Mouse (Mus musculus) liver, postnatal 0 days (tissue): ENCODE results near the gene Cavin2. TPM values are rescaled to one million over a fixed set of nuclear protein-coding genes. Genes with fewer than 3 reads are reported as not detected.

ENCODE experiments used
- ATAC-seq: fragments of 200-750 bp; cut with Nextera tagmentation; 2 replicates; pipeline ENCODE4 v1.8.0; 2017; ENCODE audit warnings: mild to moderate bottlenecking, moderate library complexity
- DNase-seq: peaks from one replicate; pipeline ENCODE4 v3.0.0-alpha.2; 2016
- H3K27ac ChIP-seq: fragments of 300-500 bp; sonication (generic); 2 replicates; pipeline ENCODE4 v1.5.1; 2014; ENCODE audit warnings: antibody characterized with exemption, moderate library complexity, mild to moderate bottlenecking, low read depth
- H3K27me3 ChIP-seq: fragments of 300-500 bp; sonication (generic); 2 replicates; pipeline ENCODE4 v1.6.1; 2014; ENCODE audit warnings: low read length, control low read depth, mixed read lengths; ENCODE audit not compliant: insufficient read depth
- H3K36me3 ChIP-seq: fragments of 300-500 bp; sonication (generic); replicated peaks from 2 replicates; pipeline ENCODE4 v1.6.1; 2014; ENCODE audit warnings: mild to moderate bottlenecking, control low read depth, low read length, moderate library complexity, mixed read lengths; ENCODE audit not compliant: insufficient read depth
- H3K4me1 ChIP-seq: fragments of 300-500 bp; sonication (generic); 2 replicates; pipeline ENCODE4 v1.6.1; 2014; ENCODE audit warnings: antibody characterized with exemption, mild to moderate bottlenecking, control low read depth; ENCODE audit not compliant: insufficient read depth
- H3K4me2 ChIP-seq: fragments of 300-500 bp; sonication (generic); 2 replicates; pipeline ENCODE4 v1.6.1; 2014; ENCODE audit warnings: low read depth, mild to moderate bottlenecking, low read length, moderate library complexity, mixed read lengths
- H3K4me3 ChIP-seq: fragments of 300-500 bp; sonication (generic); 2 replicates; pipeline ENCODE4 v1.5.1; 2014; ENCODE audit warnings: low read depth, low read length
- H3K9ac ChIP-seq: fragments of 300-500 bp; sonication (generic); replicated peaks from 2 replicates; pipeline ENCODE4 v1.6.1; 2014; ENCODE audit warnings: mild to moderate bottlenecking, moderate library complexity
- H3K9me3 ChIP-seq: fragments of 300-500 bp; sonication (generic); 2 replicates; pipeline ENCODE4 v1.6.1; 2016; ENCODE audit warnings: mild to moderate bottlenecking, control low read depth, low read length, mixed read lengths
- CTCF ChIP-seq: sonication (generic); IDR thresholded peaks from 2 replicates; pipeline ENCODE4 v1.5.1; 2016; ENCODE audit warnings: antibody characterized with exemption, low read depth
- EP300 ChIP-seq: IDR thresholded peaks from 2 replicates; pipeline ENCODE4 v1.6.1; 2016; ENCODE audit warnings: antibody characterized with exemption, low read depth, mild to moderate bottlenecking
- WGBS: fragments of 180-500 bp; shearing (Covaris S2); extraction: QIAGEN DNeasy Blood & Tissue Kit; methylation state at CpG from one replicate; pipeline ENCODE4 v1.1.7; 2014; ENCODE audit not compliant: insufficient replicate concordance; 5-methylcytosine and 5-hydroxymethylcytosine counted together
- polyA plus RNA-seq: library from polyadenylated mRNA; unstranded; fragments of >200 nt; fragmentation: Nextera tagmentation; extraction: Ambion mirVana; gene quantifications from 2 replicates; pipeline ENCODE4 v1.2.1, GENCODE M21; 2015

Cavin2 gene
- polyA plus RNA-seq, 1 experiment from 2014 or later: 28.0 TPM

DNA sequence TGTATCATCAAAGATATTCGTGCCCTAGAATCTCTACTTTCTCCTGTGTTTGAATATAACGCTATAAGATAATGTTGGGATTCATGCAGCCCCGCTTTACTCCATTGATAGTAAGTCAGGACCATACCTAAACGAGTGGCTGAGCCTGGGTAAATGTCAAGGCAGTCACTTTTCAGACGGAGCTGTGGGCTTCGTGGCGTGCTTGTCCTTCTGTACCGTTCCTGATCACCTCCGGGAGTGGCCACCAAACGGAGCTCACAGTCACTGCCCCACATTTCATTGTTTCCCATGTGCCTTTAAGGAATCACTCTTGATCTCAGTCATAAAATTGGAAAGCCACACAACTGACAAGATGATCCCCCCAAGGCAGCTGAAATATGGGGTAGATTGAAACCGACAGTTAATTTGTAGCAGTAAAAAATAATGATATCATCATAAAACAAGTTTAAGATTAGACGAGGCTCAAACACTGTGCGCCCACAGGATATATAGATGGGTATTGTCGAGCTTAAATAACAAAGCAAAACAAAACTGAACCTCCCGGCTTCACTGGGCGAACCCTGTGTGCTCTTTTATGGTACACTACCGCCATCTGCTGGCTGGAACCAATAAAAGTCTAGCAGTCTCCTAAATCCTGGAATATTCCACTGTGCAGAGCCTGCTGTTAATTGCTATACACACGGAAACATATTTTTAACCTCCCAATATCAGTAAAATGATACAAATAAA is 44.8 kb downstream of the Cavin2 start:
- TF ChIP-seq CTCF: peak; percentile 82
- no peak for TF ChIP-seq EP300

DNA sequence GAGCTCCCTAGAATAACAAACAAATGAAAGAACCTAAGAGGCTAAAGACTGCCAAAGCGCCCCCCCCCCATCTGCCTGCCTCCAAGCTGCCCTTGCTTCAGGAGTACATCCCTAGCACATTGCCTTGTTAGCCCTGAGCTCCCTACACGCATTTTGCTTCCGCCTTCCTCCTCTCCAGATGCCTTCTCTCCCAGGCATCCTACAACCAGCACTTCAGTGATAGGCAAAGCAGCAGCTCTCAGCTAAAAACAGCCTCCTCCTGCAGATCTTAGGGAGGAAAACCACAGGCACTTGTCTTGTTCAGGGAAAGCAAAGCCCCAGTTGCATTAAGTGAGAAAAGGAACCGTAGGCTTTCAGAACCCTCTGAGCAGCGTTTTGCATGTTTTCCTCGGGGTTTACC is 45.4 kb downstream of the Cavin2 start:
- Histone ChIP-seq H3K9ac (no peak overlapping the region), H3K27ac (no peak overlapping the region), H3K4me3 (peak overlapping the region; percentile 44; the same call in 1 of the 2 replicates), H3K27me3 (no peaks in the 10 kb centered on the region), H3K4me2 (no peak overlapping the region), H3K9me3 (no peaks in the 10 kb centered on the region), H3K4me1 (no peaks in the 10 kb centered on the region), H3K36me3 (no peaks in the 10 kb centered on the region)
- DNase-seq: no peak
- ATAC-seq: 0 out of 2 replicates have a peak, but pooled peaks have one; percentile 13
- TF ChIP-seq EP300: no peak
- no peak for TF ChIP-seq CTCF
- WGBS: 16% methylated on average over 6 of the region's 6 CpGs

More for the DNA sequence above, 44.8 kb downstream of the Cavin2 start:
- DNase-seq: peak; percentile 80
- Histone ChIP-seq H3K9me3 (no peaks in the 10 kb centered on the region), H3K4me1 (no peaks in the 10 kb centered on the region), H3K4me3 (peak overlapping the region; percentile 44), H3K36me3 (no peaks in the 10 kb centered on the region), H3K27ac (no peak overlapping the region), H3K27me3 (no peaks in the 10 kb centered on the region), H3K4me2 (peak overlapping the region; percentile 62), H3K9ac (0 out of 2 replicates have a peak overlapping the region, but pooled peaks have one; percentile 2)
- ATAC-seq: peak; percentile 66
- WGBS: 14% methylated on average over 18 of the region's 18 CpGs

- 81% methylated on average over 2 of the region's 2 CpGs for WGBS
- H3K27ac ChIP-seq: no peak overlapping the region
- H3K9me3 ChIP-seq: no peaks in the 10 kb centered on the region
These were observed 46.2 kb downstream of the Cavin2 start for GRCm38 (mm10) chr1:51335081-51335480.

DNA sequence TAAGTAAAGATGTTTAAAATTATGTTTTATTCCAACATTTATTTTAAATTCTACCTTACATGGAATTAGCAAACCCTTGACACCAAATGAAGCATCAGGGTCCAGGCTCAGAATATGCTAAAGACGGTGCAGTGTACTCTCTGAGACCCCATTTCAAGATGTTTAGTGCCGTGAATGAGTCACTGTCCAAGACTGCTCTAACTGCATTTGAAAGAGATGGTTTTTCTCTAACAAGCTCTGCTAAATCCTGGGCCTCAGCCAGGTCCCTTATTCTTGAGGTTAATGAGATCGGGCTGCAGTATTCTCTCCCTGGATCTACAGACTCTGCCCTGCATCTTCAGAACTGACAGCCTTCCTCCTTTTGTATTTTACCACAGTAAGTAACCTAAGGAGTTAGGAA is 55.2 kb downstream of the Cavin2 start:
- 57% methylated on average over 3 of the region's 3 CpGs for whole genome bisulfite sequencing
- no peaks in the 10 kb centered on the region for H3K9me3 ChIP-seq
- H3K4me2 ChIP-seq: no peak overlapping the region
- no peaks in the 10 kb centered on the region for H3K36me3 ChIP-seq
- no peaks in the 10 kb centered on the region for H3K4me1 ChIP-seq
- no peak overlapping the region for H3K27ac ChIP-seq
- ATAC-seq (no peak), DNase-seq (no peak)
- no peak overlapping the region for H3K9ac ChIP-seq
- H3K4me3 ChIP-seq: no peak overlapping the region
- no peak for TF ChIP-seq EP300
- TF ChIP-seq CTCF: no peak
- no peaks in the 10 kb centered on the region for H3K27me3 ChIP-seq

More at GRCm38 (mm10) chr1:51335081-51335480, 46.2 kb downstream of the Cavin2 start:
- H3K9ac ChIP-seq: no peak overlapping the region
- no peak overlapping the region for H3K4me2 ChIP-seq
- no peak for DNase-seq
- TF ChIP-seq EP300 (no peak), CTCF (no peak)
- no peaks in the 10 kb centered on the region for H3K36me3 ChIP-seq
- H3K4me1 ChIP-seq: no peaks in the 10 kb centered on the region
- no peak overlapping the region for H3K4me3 ChIP-seq
- no peaks in the 10 kb centered on the region for H3K27me3 ChIP-seq
- no peak for ATAC-seq

DNA sequence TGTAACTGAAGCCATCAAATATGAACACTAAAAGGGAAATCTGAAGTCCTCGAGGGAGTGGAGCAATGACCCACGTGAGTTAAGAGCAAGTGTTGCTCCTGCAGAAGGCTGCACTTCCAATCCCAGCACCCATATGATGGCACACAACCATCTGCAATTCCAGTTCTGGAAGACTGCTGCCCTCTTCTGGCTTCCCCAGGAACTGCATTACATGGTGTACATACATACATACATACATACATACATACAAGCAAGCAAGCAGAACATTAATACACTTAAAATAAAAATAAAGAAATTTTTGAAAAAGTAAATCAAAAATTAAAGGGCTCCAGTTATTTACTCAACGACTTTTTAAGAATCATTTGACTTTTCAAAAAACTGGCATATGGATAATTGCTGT is 58.7 kb downstream of the Cavin2 start:
- no peaks in the 10 kb centered on the region for H3K27me3 ChIP-seq
- 83% methylated on average over 3 of the region's 3 CpGs for WGBS

GRCm38 (mm10) chr1:51348631-51349030 is 59.7 kb downstream of the Cavin2 start:
- Histone ChIP-seq H3K36me3 (no peaks in the 10 kb centered on the region), H3K9me3 (no peaks in the 10 kb centered on the region)

More for the DNA sequence above, 58.7 kb downstream of the Cavin2 start:
- DNase-seq: peak; percentile 18
- Histone ChIP-seq H3K4me3 (no peak overlapping the region), H3K36me3 (no peaks in the 10 kb centered on the region), H3K4me2 (no peak overlapping the region), H3K27ac (no peak overlapping the region), H3K9me3 (no peaks in the 10 kb centered on the region), H3K9ac (no peak overlapping the region), H3K4me1 (no peaks in the 10 kb centered on the region)
- TF ChIP-seq CTCF (no peak), EP300 (no peak)
- no peak for ATAC-seq

More at GRCm38 (mm10) chr1:51348631-51349030, 59.7 kb downstream of the Cavin2 start:
- TF ChIP-seq CTCF: no peak
- TF ChIP-seq EP300: no peak
- whole genome bisulfite sequencing: 81% methylated on average over 7 of the region's 7 CpGs
- H3K4me3 ChIP-seq: no peak overlapping the region
- H3K27me3 ChIP-seq: no peaks in the 10 kb centered on the region
- no peak overlapping the region for H3K4me2 ChIP-seq
- DNase-seq: no peak
- no peak overlapping the region for H3K27ac ChIP-seq
- ATAC-seq: no peak
- H3K9ac ChIP-seq: no peak overlapping the region
- no peaks in the 10 kb centered on the region for H3K4me1 ChIP-seq
